Mouse (Mus musculus) midbrain, embryonic 14.5 days (tissue): ENCODE results near the gene Cand2. TPM values are rescaled to one million over a fixed set of nuclear protein-coding genes. Genes with fewer than 3 reads are reported as not detected.

ENCODE experiments used
- ATAC-seq: fragments of 200-750 bp; cut with Nextera tagmentation; 2 replicates; pipeline ENCODE4 v1.8.0; 2017; ENCODE audit warnings: moderate number of reproducible peaks, moderate library complexity; ENCODE audit not compliant: low FRiP score, low TSS enrichment
- DNase-seq: peaks from one replicate; pipeline ENCODE4 v3.0.0-alpha.2; 2015
- H3K27ac ChIP-seq: fragments of 300-500 bp; sonication (generic); replicated peaks from 2 replicates; pipeline ENCODE4 v1.5.1; 2014; ENCODE audit warnings: mild to moderate bottlenecking, low read depth, low read length, moderate library complexity
- H3K27me3 ChIP-seq: fragments of 300-500 bp; sonication (generic); 2 replicates; pipeline ENCODE4 v1.6.1; 2014; ENCODE audit warnings: low read length, control low read depth, mixed read lengths; ENCODE audit not compliant: control insufficient read depth, insufficient read depth
- H3K36me3 ChIP-seq: fragments of 300-500 bp; sonication (generic); 2 replicates; pipeline ENCODE4 v1.6.1; 2014; ENCODE audit warnings: low read length, control low read depth; ENCODE audit not compliant: control insufficient read depth, insufficient read depth
- H3K4me1 ChIP-seq: fragments of 300-500 bp; sonication (generic); 2 replicates; pipeline ENCODE4 v1.6.1; 2014; ENCODE audit warnings: mild to moderate bottlenecking, antibody characterized with exemption, low read length, control low read depth; ENCODE audit not compliant: control insufficient read depth, insufficient read depth
- H3K4me2 ChIP-seq: fragments of 300-500 bp; sonication (generic); 2 replicates; pipeline ENCODE4 v1.6.1; 2014; ENCODE audit warnings: mild to moderate bottlenecking, low read length, moderate library complexity
- H3K4me3 ChIP-seq: fragments of 300-500 bp; sonication (generic); replicated peaks from 2 replicates; pipeline ENCODE4 v1.5.1; 2014; ENCODE audit warnings: low read depth, low read length
- H3K9ac ChIP-seq: fragments of 300-500 bp; sonication (generic); replicated peaks from 2 replicates; pipeline ENCODE4 v1.6.1; 2014; ENCODE audit warnings: mild to moderate bottlenecking, low read length, moderate library complexity
- H3K9me3 ChIP-seq: fragments of 300-500 bp; sonication (generic); 2 replicates; pipeline ENCODE4 v1.6.1; 2016; ENCODE audit warnings: low read length, control low read depth, mixed read lengths; ENCODE audit not compliant: control insufficient read depth
- WGBS: fragments of 180-500 bp; shearing (Covaris S2); extraction: QIAGEN DNeasy Blood & Tissue Kit; methylation state at CpG from one replicate; pipeline ENCODE4 v1.1.7; 2014; 5-methylcytosine and 5-hydroxymethylcytosine counted together
- polyA plus RNA-seq: library from polyadenylated mRNA; unstranded; fragments of >200 nt; fragmentation: Nextera tagmentation; extraction: Ambion mirVana; gene quantifications from 2 replicates; pipeline ENCODE4 v1.2.1, GENCODE M21; 2014

The Cand2 gene
- polyA plus RNA-seq, 1 experiment from 2014 or later: 12.6 TPM

- Histone ChIP-seq H3K4me1 (no peaks in the 10 kb centered on the region), H3K4me2 (no peak overlapping the region), H3K27me3 (no peaks in the 10 kb centered on the region), H3K4me3 (no peak overlapping the region), H3K36me3 (peaks cover 94% of the 10 kb centered on the region), H3K27ac (no peak overlapping the region), H3K9ac (no peak overlapping the region), H3K9me3 (no peaks in the 10 kb centered on the region)
- WGBS: 92% methylated on average over 34 of the region's 34 CpGs
- DNase-seq: no peak
- ATAC-seq: no peak
These were observed 17.7 kb downstream of the Cand2 start for GRCm38 (mm10) chr6:115791842-115792686.

- no peaks in the 10 kb centered on the region for H3K9me3 ChIP-seq
- H3K36me3 ChIP-seq: peaks cover 95% of the 10 kb centered on the region
- no peak overlapping the region for H3K4me3 ChIP-seq
- WGBS: 94% methylated on average over 21 of the region's 21 CpGs
- H3K9ac ChIP-seq: no peak overlapping the region
- no peak overlapping the region for H3K27ac ChIP-seq
- no peaks in the 10 kb centered on the region for H3K27me3 ChIP-seq
- no peak for DNase-seq
- no peaks in the 10 kb centered on the region for H3K4me1 ChIP-seq
- no peak overlapping the region for H3K4me2 ChIP-seq
- ATAC-seq: no peak
These were observed 18.4 kb downstream of the Cand2 start for GRCm38 (mm10) chr6:115792691-115793215.

GRCm38 (mm10) chr6:115801811-115802210 lies 27.5 kb downstream of the Cand2 start:
- DNase-seq: no peak
- no peaks in the 10 kb centered on the region for H3K27me3 ChIP-seq
- no peak overlapping the region for H3K4me2 ChIP-seq
- H3K4me3 ChIP-seq: no peak overlapping the region
- ATAC-seq: no peak
- no peaks in the 10 kb centered on the region for H3K9me3 ChIP-seq
- peaks cover 99% of the 10 kb centered on the region for H3K36me3 ChIP-seq
- WGBS: 97% methylated on average over 3 of the region's 3 CpGs
- no peak overlapping the region for H3K9ac ChIP-seq
- H3K27ac ChIP-seq: no peak overlapping the region
- H3K4me1 ChIP-seq: peaks cover 5% of the 10 kb centered on the region

GRCm38 (mm10) chr6:115803541-115804382 lies 29.4 kb downstream of the Cand2 start:
- Histone ChIP-seq H3K36me3 (peaks cover 84% of the 10 kb centered on the region), H3K4me2 (no peak overlapping the region), H3K4me3 (no peak overlapping the region), H3K4me1 (peaks cover 13% of the 10 kb centered on the region), H3K27me3 (no peaks in the 10 kb centered on the region), H3K27ac (no peak overlapping the region), H3K9ac (no peak overlapping the region), H3K9me3 (no peaks in the 10 kb centered on the region)
- peak; percentile 38; the same call in 1 of the 2 replicates for ATAC-seq
- DNase-seq: peak; percentile 78
- 50% methylated on average over 16 of the region's 16 CpGs for WGBS

- Histone ChIP-seq H3K4me3 (no peak overlapping the region), H3K27ac (no peak overlapping the region), H3K36me3 (peaks cover 76% of the 10 kb centered on the region), H3K9me3 (no peaks in the 10 kb centered on the region), H3K4me2 (no peak overlapping the region), H3K4me1 (peaks cover 13% of the 10 kb centered on the region), H3K27me3 (no peaks in the 10 kb centered on the region), H3K9ac (no peak overlapping the region)
- no peak for DNase-seq
- ATAC-seq: no peak
- WGBS: 68% methylated on average over 10 of the region's 10 CpGs
These were observed 30.3 kb downstream of the Cand2 start for GRCm38 (mm10) chr6:115804432-115805192.

GRCm38 (mm10) chr6:115807464-115808195 lies 33.3 kb downstream of the Cand2 start:
- peak overlapping the region; percentile 96 for H3K9ac ChIP-seq
- peaks cover 13% of the 10 kb centered on the region for H3K4me1 ChIP-seq
- DNase-seq (peak; percentile 32), ATAC-seq (no peak)
- WGBS: 3% methylated on average over 15 of the region's 15 CpGs
- H3K27me3 ChIP-seq: no peaks in the 10 kb centered on the region
- H3K27ac ChIP-seq: peak overlapping the region; percentile 96
- H3K9me3 ChIP-seq: no peaks in the 10 kb centered on the region
- peak overlapping the region; percentile 95 for H3K4me3 ChIP-seq
- H3K4me2 ChIP-seq: peak overlapping the region; percentile 85
- peaks cover 47% of the 10 kb centered on the region for H3K36me3 ChIP-seq

- DNase-seq (no peak), ATAC-seq (no peak)
- WGBS: under 1% methylated on average over 22 of the region's 22 CpGs
- H3K27ac ChIP-seq: peak overlapping the region; percentile 96
- peaks cover 41% of the 10 kb centered on the region for H3K36me3 ChIP-seq
- H3K4me2 ChIP-seq: peak overlapping the region; percentile 85
- no peaks in the 10 kb centered on the region for H3K27me3 ChIP-seq
- H3K9me3 ChIP-seq: no peaks in the 10 kb centered on the region
- H3K9ac ChIP-seq: peak overlapping the region; percentile 96
- peak overlapping the region; percentile 95 for H3K4me3 ChIP-seq
- peaks cover 13% of the 10 kb centered on the region for H3K4me1 ChIP-seq
These were observed 33.8 kb downstream of the Cand2 start for GRCm38 (mm10) chr6:115808196-115808487.
